Mouse (Mus musculus) WW6 (cell line): Measurements from ENCODE around the gene Slc25a30.
"Not testable (repeated sequence)": the region's sequence is repeated elsewhere in the genome, so short reads cannot be mapped to it uniquely, and the experiment has no call there.

Source experiments
- DNase-seq: peaks from one replicate; pipeline ENCODE4 v3.0.0-alpha.2; 2013; ENCODE audit warnings: low read depth, low spot score

The Slc25a30 gene

DNA sequence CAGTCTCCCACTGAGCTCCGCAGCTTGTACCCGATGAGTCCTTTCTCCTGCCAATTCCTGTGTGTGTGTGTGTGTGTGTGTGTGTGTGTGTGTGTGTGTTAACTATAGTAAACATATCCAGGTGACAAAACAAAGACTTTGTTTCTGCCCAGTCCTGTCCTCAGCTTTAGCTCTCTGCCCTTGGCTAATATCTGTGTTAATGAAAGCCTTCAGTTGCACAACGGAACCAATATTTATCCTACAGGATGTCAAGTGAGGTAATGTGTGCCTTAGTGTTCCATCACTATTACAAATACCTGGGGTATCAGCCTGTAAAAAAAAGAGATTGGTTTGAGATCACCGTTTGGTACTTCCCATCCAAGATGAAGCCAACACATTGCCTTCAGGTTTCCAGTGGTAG is 6.3 kb upstream of the Slc25a30 start:
- no peak for DNase-seq

DNA sequence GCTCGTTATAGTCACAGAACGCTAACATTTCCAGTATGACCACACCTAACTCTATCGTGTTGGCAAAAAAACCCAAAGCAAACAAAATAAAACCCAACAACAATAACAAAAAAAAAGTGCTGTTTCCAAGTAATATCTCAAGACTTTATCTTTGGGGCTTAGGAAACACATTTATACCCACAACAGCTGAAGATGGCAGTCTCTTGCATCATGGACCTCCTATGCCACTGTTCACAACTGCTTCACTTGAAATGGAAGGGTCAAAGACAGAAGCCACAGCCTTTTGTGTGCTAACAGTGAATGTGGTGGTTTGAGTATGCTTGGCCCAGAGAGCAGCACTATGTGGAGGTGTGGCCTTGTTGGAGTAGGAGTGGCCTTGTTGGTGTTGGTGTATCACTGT is 4.5 kb upstream of the Slc25a30 start:
- DNase-seq, result no peak

DNA sequence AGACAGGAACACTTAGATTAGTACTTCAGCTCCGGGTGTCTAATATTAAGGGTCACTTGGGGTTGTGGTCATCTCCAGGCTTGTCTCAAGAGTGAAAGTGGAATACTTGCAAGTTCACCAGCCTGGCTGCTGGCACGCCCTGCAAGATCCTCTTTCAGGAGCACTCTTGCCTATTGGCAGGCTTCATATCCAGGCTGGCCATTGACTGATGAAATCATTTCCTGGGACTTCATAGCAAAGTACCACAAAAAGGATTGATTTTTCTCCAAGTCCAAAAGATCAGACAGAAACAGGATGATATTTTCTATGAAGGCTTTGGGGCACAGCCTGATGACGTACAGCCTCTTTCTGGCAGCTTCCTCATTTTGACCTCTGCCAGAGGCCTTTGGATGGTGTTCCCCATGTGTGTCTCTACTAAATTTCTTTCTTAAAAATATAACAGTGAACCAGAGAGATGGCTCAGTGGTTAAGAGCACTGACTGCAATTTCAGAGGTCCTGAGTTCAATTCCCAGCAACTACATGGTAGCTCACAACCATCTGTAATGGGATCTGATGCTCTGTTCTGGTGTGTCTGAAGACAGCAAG is 3.7 kb upstream of the Slc25a30 start:
- DNase-seq, result no peak

- DNase-seq, result no peak
These were observed 2.5 kb upstream of the Slc25a30 start for GRCm38 (mm10) chr14:75789291-75789690.

- DNase-seq, result no peak
These were observed 948 bp upstream of the Slc25a30 start for GRCm38 (mm10) chr14:75787794-75788175.

DNA sequence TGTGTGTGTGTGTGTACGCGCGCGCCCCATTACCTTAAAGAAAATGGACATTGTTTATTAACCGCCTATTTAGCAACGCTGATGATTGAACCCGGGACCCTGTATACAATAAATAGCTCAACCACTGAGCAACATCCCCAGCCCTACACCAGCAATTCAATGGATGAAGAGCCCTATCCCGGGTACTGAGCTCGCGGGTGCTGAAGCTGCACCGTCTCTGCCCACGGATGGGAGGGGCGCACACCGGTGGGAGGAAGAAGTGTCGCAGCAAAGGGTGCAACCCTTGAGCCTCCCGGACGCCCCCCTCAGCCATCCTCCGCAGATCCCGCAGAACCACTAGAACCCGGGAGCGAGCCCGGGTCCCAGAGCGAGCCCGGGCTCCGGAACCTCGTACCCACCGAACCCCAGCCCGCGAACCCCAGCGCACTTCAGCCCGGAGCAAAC is 391 bp downstream of the Slc25a30 start:
- peak; percentile 53 for DNase-seq

- DNase-seq, result no peak
These were observed 6.9 kb downstream of the Slc25a30 start for GRCm38 (mm10) chr14:75779913-75780312.

- no peak for DNase-seq
These were observed 10.2 kb downstream of the Slc25a30 start for GRCm38 (mm10) chr14:75776637-75777036.

GRCm38 (mm10) chr14:75773431-75773830 is 13.4 kb downstream of the Slc25a30 start:
- DNase-seq, result no peak

DNA sequence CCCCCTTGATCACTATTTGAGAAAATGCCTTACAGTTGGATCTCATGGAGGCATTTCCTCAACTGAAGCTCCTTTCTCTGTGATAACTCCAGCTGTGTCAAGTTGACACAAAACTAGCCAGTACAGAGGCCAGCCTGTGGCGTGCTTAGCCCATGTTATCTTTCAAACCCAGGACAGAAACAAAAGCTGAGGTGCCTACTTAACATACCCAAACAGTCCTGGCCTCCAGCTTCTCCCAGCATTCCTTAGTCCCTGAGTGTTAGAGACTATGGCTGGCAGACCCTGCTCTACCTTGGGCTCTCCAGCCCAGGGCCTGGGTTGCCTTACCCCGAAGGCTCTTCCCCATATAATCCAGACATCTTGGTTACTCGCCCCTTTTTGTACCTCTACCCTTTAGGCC is 14.4 kb downstream of the Slc25a30 start:
- DNase-seq, result not testable (repeated sequence)

GRCm38 (mm10) chr14:75771101-75771501 is 15.7 kb downstream of the Slc25a30 start:
- no peak for DNase-seq

DNA sequence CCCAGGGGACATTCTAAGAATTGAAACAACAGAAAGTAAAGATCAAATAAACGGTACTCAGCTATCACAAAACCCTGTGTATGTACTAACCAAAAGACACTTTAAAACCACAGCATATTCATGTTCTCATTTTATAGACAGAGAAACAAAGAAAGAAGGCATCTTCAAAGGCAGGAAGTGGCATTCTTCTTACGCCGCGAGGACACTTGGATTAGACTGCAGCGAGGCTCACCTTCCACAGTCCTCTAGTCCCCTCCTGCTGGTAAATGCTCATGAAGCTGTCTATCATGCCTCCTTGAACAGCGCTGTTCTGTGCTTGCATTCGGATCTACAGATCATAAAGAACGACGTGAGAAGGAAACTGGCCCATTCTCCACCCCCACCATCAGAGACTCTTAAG is 17.5 kb downstream of the Slc25a30 start:
- no peak for DNase-seq

GRCm38 (mm10) chr14:75768275-75768608 is 18.6 kb downstream of the Slc25a30 start:
- no peak for DNase-seq

- DNase-seq, result peak; percentile 54
These were observed 19.2 kb downstream of the Slc25a30 start for GRCm38 (mm10) chr14:75767492-75768274.

GRCm38 (mm10) chr14:75761028-75761805 is 25.6 kb downstream of the Slc25a30 start:
- DNase-seq, result no peak

- no peak for DNase-seq
These were observed 28.4 kb downstream of the Slc25a30 start for GRCm38 (mm10) chr14:75758401-75758800.

DNA sequence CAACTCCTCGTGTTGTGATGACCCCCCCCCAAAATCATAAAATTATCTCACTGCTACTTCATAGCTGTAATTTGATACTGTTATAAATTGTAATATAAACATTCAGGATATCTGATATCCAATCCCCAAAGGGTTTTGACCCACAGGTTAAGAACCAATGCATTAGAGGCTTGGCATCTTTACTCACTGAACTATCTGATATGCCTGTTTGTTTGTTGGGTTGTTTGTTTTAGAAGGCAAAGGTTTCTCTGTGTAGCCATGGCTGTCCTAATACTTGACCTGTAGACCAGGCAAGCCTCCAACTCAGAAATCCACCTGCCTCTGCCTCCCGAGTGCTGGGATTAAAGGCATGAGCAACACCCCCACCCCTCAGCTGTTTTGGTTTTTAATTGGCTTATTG is 29.0 kb downstream of the Slc25a30 start:
- DNase-seq, result no peak

DNA sequence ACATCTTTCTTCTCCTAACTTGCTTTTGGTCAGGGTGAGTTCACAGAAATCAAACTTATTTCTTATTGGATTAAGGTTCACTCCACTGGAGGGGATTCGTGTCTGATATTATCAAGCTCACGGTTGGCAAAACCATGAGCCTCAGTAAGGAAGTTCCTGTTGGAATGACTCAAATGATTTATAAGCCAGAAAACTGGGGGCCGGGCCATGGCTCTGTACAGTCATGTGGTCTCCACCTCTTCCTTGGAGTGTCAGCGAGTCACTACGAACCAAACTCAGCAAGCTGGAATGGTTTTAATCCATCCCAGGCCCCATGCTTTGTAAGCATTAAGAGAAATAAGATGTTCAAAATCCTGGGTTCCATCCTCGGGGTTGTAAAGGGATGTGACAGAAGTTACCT is 29.9 kb downstream of the Slc25a30 start:
- DNase-seq, result no peak

- peak; percentile 52 for DNase-seq
These were observed 32.6 kb downstream of the Slc25a30 start, which contains the start of gene Cog3 for GRCm38 (mm10) chr14:75753991-75754817. Cog3 (minus strand) TSS chr14:75754517.

DNA sequence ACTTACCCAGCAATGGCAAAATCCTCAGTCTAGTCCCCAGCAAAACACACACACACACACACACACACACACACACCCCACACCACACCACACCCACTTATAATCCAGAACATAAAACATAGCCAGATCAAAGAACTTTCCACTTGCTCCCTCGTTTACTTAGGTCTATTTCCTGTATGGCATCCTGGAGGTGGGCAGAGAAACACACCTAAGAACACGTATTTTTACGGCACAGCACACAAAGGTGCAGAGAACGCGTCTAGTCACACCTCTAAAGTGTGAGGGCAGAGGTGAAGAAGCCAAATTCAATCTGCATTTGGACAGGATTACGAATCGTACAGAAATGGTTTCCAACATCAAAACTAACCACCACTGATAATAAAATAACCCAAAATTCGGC is 33.6 kb downstream of the Slc25a30 start:
- DNase-seq, result no peak

GRCm38 (mm10) chr14:75751040-75751439 is 35.8 kb downstream of the Slc25a30 start:
- no peak for DNase-seq

DNA sequence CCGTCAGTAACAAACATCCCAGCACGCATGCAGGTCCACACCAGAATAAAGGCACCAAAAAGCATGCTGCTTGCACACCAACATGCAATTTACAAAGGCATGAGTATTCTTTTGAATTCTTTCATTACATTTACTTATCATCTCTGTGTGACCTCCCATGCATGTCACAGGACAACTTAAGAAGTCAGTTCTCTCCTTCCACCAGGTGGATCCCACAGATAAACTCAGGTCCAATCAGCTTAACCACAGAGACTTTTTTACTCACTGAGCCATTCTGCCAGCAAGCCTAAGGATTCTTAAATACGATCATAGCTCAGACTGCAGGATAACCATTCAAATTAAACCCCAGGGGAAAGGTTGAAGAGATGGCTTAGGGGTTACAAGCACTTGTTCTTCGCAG is 37.7 kb downstream of the Slc25a30 start:
- no peak for DNase-seq
